Mouse (Mus musculus): ENCODE results near the gene Iqsec1. TPM values are rescaled to one million over a fixed set of nuclear protein-coding genes. Genes with fewer than 3 reads are reported as not detected.

The Iqsec1 gene
- total RNA-seq, 2 experiments from 2014 or later: 137 to 174 TPM

DNA sequence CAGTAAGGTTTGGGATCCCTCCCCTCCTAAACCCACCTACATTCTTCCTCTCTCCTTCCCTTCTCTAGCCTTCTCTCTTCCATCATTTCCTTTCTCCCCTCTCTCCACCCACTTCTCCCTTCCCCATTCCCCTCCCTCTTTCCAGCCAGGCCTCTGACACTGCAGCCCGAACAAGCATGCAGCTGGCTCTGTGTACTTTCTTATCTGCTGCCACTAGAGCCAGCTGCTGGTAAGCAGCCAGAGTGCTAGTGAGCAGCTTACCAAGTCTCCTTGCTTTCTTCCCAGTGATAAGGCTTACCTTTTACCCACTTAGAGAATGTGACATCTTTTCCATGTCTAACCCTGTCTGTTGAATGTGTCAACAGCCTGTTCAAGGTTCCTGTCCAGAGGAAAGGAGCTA is 90.4 kb downstream of the Iqsec1 start:
- intact Hi-C loops (cut with DNase I): no loop called here
- DNase-seq: no peak

DNA sequence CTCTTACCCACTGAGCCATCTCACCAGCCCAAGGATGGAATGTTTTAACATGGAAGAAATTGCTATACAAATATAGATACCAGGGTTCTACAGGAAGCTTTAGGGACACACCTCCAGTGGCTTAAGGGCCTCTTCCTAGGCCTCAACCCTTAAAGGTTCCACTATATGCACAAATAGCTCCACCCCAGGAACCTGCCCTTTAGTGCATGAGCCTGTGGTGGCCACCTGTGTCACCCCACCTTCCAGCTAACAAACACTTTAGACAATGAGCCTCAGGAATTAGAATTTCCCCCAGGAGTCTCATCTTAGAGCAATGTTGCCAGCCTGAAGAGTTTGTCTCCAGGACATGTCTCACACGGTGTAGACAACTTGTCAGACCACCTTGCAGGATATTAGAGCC is 96.1 kb downstream of the Iqsec1 start:
- no peak for DNase-seq
- intact Hi-C loops (cut with DNase I): no loop called here

DNA sequence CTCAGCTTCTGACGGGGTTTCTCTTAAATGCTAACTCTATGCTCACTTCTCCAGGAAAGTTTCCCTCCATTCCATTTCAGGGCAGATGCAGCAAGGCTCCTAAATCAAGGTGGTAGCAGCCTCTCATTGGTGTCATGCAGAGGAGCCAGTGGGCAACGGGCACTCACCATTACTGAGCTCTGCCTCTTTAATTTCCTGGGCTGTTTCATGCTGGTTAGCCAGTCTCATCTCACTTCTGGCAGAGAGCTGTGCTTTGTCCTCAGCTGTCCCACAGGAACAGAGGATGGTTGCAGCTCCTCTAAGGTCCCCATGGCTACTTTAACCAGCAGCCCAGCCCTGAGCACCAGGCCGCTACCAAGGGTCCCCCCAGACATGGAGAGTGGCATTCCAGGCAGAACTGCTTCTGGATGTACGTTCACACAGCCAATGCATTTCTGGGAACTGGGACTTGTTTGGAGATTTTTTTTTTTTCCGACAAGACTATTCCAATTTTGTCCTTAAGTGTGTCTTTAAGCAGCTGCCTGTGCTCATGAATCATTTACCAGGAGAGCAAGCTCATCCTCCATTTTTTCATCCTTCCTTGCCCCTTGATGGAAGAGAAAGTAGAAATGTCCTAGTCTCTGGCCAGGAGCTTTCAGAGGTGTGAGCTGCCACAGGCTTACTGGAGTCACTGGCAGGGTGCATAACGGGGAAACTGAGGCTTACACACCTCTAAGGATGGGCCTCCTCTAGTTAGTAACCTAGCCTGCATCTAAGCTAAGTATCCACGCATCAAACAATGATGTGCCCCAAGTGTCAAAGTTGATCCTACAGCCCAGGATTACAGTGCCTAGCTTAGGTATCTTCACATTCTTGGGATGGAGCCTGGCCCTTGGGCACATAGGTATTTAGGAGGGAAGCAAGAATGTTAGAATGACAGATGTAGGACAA is 98.9 kb downstream of the Iqsec1 start:
- intact Hi-C loops (cut with DNase I): loop anchor here (10.0 kb wide), 1 partner anchor 95 kb away; the partner anchor contains the start of gene Iqsec1
- DNase-seq: no peak

DNA sequence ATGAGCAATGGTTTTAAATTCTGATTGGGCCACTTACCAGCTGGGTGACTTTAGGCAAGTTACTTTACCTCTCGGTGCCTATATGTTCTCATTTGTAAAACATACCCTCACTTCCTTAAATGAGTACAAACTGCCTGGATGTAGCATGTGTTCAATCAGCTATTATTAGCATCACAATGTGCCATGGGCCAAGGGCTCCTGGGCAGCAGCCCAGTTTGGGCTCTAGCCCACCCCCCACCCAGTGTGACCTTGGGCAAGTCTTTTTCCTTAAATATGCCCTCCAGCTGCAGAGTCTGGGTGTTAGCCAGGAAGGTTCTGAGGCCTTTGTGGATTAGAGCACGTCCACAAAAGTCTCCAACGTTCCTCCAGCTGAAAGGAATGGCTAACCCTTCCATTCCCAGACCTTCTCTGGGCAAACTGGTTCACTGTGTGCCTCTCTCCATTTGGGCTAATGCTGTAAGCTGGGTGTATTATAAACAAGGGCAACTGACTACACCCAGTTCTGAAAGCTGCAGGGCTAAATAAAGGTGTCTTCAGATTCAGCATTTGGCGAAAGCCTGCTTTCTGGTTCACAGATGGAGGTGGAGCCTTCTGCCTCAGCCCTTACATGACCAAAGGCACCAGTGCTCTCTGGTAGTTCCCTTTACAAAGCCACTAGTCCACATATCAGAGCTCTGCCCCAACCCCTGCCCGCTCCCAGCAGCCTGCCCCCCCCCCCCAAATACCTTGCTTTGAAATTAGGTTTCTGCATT is 101.3 kb downstream of the Iqsec1 start:
- no peak for DNase-seq
- intact Hi-C loops (cut with DNase I): loop anchor here (10.0 kb wide), 1 partner anchor 98 kb away; the partner anchor contains the start of gene Iqsec1

DNA sequence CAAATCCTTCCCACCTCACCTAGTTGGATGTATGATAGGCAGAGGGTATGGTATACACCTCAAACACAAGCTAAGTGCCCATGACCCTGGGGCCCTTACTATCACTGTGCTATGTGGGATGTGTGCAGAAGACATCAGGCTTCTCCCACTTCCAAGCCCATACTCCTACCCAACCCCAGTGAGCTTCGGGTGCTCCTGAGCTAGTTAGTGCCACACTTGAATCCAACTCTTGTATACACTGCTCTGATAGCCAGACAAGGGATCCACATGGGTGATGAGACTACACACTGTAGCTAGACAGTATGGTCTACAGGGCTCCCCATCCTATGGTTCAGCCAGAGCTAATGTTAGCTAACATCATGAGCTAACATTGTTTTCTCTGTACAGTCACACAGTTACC is 102.9 kb downstream of the Iqsec1 start:
- intact Hi-C loops (cut with DNase I): loop anchor here (10.0 kb wide), 1 partner anchor 99 kb away; the partner anchor contains the start of gene Iqsec1
- no peak for DNase-seq

DNA sequence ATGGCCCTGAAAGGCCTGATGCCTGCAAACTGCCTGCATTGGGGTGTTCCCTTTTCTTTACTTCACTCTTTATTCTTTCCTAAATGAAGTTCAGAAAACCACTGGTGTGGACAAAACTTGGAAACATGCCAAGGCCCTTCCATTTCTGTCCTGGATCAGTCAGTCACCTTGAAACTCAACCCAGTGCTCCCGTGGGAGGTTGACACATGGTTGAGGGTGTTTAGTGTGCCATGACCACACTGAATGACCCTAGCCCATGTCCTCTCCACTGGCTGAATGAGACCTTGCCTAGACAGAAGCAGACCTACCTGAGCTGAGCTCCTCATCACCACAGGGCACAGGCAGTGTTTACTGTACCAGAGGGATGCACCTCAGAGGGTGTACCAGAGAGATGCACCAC is 103.9 kb downstream of the Iqsec1 start:
- intact Hi-C loops (cut with DNase I): loop anchor here (10.0 kb wide), 1 partner anchor 100 kb away; the partner anchor contains the start of gene Iqsec1
- DNase-seq: no peak

DNA sequence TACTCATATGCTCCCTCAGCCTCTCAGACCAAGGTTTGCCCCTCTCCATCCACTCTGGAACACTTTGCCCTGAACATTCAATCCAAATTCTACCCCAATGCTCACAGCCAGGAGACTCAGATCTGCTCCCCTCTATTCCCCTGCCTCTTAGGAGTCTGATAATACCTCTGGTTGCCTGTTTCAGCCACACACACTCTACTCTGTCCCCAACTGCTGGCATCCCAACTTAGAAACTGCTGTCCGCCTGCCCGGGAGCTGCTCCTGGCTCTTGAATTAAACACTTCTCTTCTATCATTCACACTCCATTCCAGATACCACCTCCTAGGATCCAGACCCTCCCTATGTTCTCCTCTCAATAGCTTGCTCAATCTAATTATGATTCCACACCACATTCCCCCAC is 107.5 kb downstream of the Iqsec1 start:
- DNase-seq: no peak
- intact Hi-C loops (cut with DNase I): loop anchor here (10.0 kb wide), 1 partner anchor 104 kb away; the partner anchor contains the start of gene Iqsec1

DNA sequence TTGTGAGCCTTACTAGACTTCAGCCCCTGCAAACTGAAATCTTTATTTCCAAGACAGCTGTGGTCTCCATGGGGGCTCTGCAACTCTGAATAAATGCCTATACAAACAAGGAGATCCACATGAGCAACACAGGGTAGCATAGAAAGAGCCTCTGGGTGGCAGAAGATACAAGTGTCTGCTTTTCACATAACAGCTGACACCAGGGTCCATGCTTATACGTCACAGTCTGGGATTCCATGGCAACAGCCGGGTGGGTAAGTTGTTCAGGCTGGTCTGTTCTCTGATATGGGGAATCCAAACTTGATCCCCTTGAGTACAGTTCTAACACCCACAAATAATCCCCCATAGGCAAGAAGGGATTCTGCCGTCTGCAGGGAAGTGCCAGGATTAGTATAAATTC is 108.1 kb downstream of the Iqsec1 start:
- intact Hi-C loops (cut with DNase I): loop anchor here (10.0 kb wide), 1 partner anchor 104 kb away; the partner anchor contains the start of gene Iqsec1
- no peak for DNase-seq

DNA sequence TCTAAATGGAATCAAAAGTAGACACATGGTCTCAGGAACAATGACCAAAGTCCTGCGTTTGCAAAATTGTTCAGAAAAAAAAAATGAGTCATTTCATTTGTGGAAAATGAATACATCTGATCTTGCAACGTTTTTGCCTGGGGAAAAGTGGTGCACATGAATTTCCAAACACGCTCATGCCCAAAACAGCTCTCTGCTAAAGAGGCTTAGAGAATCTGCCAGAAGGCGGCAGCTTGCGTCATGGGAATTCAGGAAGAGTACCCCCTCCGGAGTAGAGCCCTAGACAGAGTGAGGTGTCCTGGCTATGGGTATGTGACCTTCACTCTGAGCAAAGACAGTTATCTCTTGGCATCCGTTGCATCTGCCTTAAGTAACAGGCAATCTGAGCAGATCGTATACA is 116.9 kb downstream of the Iqsec1 start:
- no peak for DNase-seq
- intact Hi-C loops (cut with DNase I): no loop called here

DNA sequence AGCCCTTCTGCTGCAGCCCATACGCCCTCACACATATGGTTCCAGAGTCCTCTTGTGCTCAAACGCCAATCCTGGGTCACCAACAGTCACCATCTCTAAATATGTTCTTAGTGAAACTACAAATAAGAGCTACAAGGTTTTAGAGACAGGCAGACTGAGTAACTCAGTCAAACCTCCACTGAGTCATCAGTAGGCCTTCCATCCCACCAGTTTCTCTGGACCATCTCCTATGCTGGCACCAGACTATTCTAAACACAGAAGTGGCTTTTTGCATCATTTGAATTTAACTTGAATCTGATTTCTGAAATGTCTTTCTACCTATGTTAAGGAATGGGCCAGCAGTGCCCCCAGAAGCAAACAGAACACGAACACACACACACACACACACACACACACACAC is 120.5 kb downstream of the Iqsec1 start:
- intact Hi-C loops (cut with DNase I): no loop called here
- no peak for DNase-seq

DNA sequence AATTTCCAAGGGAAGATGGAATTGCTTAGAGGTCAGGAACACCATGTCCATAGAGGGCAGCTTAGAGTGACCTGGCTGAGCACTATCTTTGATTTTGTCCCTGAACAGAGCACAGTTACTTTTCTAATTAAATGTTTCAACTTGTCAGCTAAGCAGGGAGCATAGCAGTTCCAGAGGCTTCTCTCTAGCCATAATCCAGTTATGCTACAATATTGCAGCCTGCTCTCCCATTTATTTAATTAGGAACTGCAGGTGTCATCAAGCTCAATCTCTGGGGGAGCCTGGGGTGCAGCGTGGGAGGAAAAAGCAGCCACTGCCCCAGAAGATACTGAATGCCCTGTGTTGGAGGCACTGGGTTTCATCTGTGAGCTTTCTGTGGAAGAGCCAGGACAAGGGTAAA is 127.1 kb downstream of the Iqsec1 start:
- intact Hi-C loops (cut with DNase I): no loop called here
- no peak for DNase-seq

DNA sequence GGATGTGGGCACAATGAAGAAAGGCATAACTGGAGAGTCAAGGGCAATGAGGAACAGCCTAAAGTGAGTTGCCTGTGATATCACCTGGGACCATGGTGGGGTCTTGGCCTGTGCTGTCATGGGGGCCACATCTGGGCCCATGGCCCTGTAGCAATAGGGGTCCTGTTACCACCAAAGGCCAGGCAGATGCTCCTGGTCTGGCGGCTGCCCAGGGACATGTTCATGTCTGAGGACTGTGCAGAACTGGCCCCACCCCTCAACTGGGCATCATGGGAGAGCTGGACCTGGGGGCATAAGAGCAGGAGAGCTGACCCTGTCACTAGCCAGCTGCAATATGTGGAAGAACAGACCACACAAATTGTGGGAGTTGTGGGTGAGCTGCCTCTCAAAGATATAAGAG is 130.6 kb downstream of the Iqsec1 start:
- intact Hi-C loops (cut with DNase I): no loop called here
- no peak for DNase-seq

DNA sequence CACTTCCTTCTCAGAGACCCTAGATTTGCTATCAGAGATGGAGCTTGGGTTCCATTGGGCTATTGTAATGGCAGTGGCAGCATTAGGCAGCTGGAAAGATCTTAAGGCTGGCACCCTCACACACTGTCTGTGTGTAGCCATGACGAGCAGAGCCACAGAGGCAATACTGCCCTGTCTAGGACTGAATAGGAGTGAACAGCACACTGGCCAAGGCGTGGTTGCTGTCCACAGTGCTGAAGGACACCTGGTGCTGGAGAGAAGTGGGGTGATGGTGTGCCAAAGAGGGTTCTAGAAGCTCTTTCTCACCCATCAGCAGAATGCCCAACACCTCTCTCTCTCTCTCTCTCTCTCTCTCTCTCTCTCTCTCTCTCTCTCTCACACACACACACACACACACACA is 136.1 kb downstream of the Iqsec1 start:
- no peak for DNase-seq
- intact Hi-C loops (cut with DNase I): no loop called here

DNA sequence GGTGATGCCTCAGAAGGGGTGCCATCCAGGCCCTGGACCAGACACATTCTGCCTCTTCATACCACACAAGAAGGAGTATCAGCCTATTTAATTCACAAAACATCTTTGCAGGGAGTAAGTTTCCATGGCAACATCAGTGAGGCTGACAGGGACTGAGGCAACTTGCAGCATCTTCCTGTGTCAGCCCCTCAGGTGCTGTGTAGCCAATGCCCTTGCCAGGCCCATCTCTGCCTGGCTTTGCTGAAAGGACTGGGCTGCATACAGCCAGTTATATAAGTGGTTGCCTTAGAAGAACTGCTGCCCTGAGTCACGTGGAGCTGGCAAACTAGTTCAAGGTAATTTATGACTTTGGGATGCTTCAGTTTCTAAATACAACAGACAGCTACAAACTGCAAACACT is 140.4 kb downstream of the Iqsec1 start:
- intact Hi-C loops (cut with DNase I): no loop called here
- DNase-seq: no peak

DNA sequence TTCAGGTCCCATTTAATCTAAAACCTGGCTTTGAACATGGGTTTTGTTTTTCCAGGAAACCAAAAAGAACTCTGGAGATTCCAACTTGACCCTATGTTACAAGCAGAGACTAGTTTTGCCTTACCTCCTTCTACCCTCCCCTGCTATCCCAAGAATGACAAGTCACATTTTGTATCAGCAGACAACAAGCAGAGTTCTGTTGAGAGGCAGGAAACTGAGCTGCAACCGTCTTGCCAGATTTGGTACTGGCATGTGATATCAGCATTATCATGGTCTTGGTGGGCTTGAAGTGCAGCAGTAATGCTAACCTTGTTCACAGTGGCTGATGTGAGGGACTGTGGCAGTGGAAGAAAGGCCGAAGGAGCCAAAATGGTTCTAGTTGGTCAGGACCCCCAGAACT is 141.0 kb downstream of the Iqsec1 start:
- intact Hi-C loops (cut with DNase I): no loop called here
- DNase-seq: no peak

DNA sequence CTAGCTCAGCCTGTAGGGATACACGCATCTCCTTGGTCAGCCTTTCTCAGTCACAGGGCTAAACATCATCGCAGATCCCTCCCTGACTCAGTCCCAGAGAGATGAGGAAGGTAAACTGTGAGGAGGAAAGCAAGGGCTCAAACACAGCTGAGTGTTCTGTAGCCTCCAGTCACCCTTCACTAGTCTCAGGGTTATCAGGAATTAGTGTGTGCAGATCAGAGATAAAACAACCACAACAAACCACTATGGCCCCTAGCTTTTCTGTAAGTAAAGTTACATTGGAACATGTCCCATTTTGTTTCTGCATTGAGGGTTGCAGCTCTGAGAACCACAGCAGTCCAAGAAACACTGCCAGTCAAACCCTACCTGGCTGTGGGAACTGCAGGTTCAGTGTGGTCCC is 148.5 kb downstream of the Iqsec1 start:
- intact Hi-C loops (cut with DNase I): no loop called here
- DNase-seq: no peak

DNA sequence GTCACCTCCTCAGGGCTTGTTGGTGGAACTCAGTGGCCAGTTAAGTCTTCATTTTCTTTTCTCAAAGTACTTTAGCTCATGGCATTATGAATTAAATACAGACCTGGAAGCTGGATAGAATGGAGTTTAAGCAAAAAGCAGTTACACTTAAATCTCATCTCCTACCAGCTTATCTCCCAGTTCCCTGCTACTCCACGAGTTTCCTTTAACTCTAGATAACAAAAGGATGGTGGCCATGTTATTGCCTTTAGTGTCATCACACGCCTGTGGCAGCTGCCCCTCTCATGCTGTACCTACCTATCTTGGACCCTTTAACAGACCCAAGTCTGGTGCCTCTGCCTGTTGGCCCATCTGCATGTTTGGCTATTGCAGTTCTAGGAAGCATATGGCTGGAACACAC is 151.7 kb downstream of the Iqsec1 start:
- intact Hi-C loops (cut with DNase I): no loop called here

DNA sequence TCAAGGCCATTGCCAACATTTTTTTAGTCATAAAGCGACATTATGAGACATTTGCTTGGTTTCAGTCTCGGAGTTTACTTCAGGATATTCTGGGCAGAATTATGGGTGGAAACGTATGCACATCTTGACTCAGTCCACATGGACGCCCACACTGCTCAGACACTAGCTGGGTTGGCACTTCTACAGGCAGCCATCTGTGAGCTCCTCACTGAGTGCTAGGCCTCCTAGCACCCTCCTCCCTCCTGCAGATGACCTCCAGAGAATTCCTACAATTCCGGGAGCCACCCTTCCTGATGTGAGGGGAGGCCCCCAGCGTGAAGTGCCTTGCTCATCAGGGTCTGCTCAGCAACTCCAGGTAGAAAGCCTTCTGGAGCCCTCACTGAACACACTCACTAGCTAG is 158.9 kb downstream of the Iqsec1 start:
- intact Hi-C loops (cut with DNase I): loop anchor here (10.0 kb wide), 1 partner anchor 315 kb away; no protein-coding TSS in a partner anchor
- no peak for DNase-seq

More for the DNA sequence above, 151.7 kb downstream of the Iqsec1 start:
- DNase-seq: no peak

DNA sequence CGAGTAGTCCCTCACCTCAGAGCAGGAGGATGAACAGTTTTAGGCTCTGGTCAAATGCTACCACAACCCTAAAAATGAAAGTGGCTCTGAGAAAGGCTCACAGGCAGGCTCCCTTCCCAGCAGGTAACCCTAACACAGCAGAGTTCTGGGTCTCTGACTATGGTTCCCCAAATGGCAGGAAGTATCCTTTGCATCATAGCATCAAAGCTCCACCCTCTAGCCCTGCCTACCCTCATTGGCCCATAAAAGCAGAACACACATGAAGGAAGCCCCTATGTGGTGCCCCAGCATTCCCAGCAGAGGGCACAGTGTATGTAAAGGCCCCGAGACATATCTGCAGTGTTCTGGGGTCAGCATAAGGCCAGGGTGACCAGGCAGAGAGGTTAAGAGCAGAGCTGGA is 163.4 kb downstream of the Iqsec1 start:
- intact Hi-C loops (cut with DNase I): loop anchor here (10.0 kb wide), 1 partner anchor 320 kb away; no protein-coding TSS in a partner anchor
- no peak for DNase-seq

DNA sequence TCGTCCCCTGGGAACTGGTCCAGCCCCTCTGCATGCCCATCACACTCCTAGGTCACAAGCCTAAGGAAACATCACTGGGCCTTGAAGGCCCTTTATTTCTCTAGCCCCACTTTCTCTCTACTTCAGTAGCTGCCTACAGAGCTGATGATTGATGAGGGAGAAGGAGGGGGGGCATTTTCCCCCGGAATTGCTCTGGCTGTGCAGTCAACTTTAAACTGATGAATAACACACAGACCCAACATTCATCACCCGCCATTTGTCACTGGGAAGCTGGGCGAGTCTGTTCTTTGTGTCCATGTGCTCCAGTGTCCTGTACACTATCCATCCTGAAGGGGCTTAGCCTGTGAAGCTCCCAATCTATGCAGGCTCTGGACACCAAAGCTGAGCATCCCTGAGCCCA is 165.2 kb downstream of the Iqsec1 start:
- intact Hi-C loops (cut with DNase I): loop anchor here (10.0 kb wide), 1 partner anchor 321 kb away; no protein-coding TSS in a partner anchor
- no peak for DNase-seq

DNA sequence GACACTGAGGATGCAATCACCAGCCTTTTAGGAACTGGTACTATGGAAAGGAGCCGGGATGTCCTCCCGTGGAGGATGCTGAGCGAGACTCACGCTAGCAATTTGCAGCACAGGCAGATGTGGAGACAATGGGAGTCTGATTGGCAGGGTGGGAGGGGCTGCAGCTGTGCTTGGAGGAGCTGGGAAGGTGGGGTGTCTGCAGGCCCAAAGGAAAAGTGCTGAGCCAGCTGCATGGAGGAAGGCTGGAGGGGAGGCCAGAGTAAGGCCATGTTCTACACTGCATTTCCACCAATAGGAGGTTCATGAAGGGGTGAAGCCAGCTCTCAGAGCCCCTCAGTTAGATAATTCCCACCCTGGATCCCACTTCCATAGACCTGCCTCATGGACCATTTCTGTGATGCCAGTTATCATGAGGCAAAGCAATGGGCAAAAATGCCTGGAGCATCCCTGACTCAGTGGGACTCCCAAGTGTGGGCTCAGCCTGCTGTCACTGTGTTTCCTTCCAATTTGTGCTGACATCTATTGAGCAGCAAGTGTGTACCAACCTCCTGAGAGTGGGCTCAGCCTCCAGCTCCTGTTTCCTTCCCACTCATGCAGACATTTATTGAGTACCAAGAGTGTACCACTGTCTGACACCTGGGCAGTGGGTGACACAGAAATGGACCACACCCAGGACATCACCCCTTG is 166.4 kb downstream of the Iqsec1 start:
- DNase-seq: no peak
- intact Hi-C loops (cut with DNase I): loop anchor here (10.0 kb wide), 1 partner anchor 323 kb away; no protein-coding TSS in a partner anchor
